9 mouse cellular contexts compared by ENCODE assay signal in the genomic region with DNA sequence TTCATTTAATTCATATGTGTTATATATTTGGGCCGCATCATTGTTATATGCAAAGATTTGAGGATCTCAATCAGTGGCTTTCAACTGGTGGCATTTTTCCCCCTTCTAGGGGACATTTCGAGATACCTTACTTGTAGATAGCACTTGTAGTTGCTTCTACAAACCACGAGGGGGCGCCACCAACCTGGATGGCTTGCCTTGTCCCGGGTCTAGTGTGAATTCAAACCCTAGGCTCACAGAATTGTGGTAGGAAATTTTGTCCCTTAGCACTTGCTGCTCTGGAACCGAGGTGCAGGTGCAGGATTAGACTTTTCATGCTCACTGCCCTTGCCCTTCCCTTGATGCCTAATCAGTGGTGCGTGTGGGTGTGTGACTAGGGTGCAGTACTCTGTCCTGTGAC.
DNase-seq lines count a peak whose midpoint lies in the region; ATAC-seq and TF ChIP-seq lines count a peak whose summit lies in the region.
"Had no signal": no experiment of that assay in that cellular context is flagged by ENCODE, and none has a peak within 500 bp of the region (broad histone marks: within the 10 kb centered on the region; RNA-seq: fewer than 3 reads in every experiment).

No protein-coding gene starts in this region.

- TF ChIP-seq CTCF in G1E (IDR thresholded peaks at IDR 0.05; ENCODE audit: low read depth, low read length): peak; percentile 49
- peak; percentile 88 for TF ChIP-seq CTCF in cerebellum, adult 2 months (IDR thresholded peaks at IDR 0.05; ENCODE audit: borderline replicate concordance, insufficient read depth, low read depth, low read length)

- H3K4me1 ChIP-seq in hindbrain, embryonic 11.5 days (replicated peaks; ENCODE audit: control insufficient read depth, insufficient read depth, low read length): peaks cover 2% of the 10 kb centered on the region; the same call in 1 of the 2 replicates
- H3K4me1 ChIP-seq in hindbrain, embryonic 13.5 days (replicated peaks): peaks cover 21% of the 10 kb centered on the region
- H3K4me1 ChIP-seq in G1E (ENCODE audit: insufficient read depth, low read depth, low read length): no peaks in the 10 kb centered on the region
- H3K4me1 ChIP-seq in cerebellum, adult 2 months (ENCODE audit: control insufficient read depth, insufficient read depth, low read length): no peaks in the 10 kb centered on the region
- H3K4me1 ChIP-seq in limb, embryonic 10.5 days: peaks cover 13% of the 10 kb centered on the region
- H3K4me1 ChIP-seq: embryonic facial prominence, embryonic 15.5 days had no signal

- peak; percentile 87 for DNase-seq in hindbrain, embryonic 11.5 days (ENCODE audit: low spot score)
- DNase-seq in G1E (ENCODE audit: low spot score): no peak
- DNase-seq in cerebellum, adult 2 months: peak; percentile 73 to 82
- peak; percentile 69 for DNase-seq in gastrocnemius, postnatal 14 days
- DNase-seq in limb, embryonic 10.5 days (ENCODE audit: low spot score): peak; percentile 87
- DNase-seq in ovary, postnatal 36 days (ENCODE audit: low spot score): peak; percentile 60
- DNase-seq in thymus, postnatal 25 days: peak; percentile 87

- TF ChIP-seq POLR2A in cerebellum, adult 2 months (IDR thresholded peaks at IDR 0.05; ENCODE audit: borderline replicate concordance, insufficient read depth, low read length): no peak

- intact Hi-C loops in gastrocnemius, postnatal 14 days (cut with DNase I; ENCODE audit: low total_unique reads): loop anchor here (10.0 kb wide), 1 partner anchor 238 kb away; no protein-coding TSS in a partner anchor

- H3K9me3 ChIP-seq in hindbrain, embryonic 11.5 days (ENCODE audit: control insufficient read depth, low read length): no peaks in the 10 kb centered on the region
- no peaks in the 10 kb centered on the region for H3K9me3 ChIP-seq in hindbrain, embryonic 13.5 days
- no peaks in the 10 kb centered on the region for H3K9me3 ChIP-seq in G1E (replicated peaks)
- H3K9me3 ChIP-seq in limb, embryonic 10.5 days (replicated peaks): no peaks in the 10 kb centered on the region
- H3K9me3 ChIP-seq: embryonic facial prominence, embryonic 15.5 days had no signal

- H3K36me3 ChIP-seq in hindbrain, embryonic 11.5 days (ENCODE audit: control insufficient read depth, insufficient read depth, low read length): no peaks in the 10 kb centered on the region
- H3K36me3 ChIP-seq in hindbrain, embryonic 13.5 days: no peaks in the 10 kb centered on the region
- H3K36me3 ChIP-seq in G1E (replicated peaks): no peaks in the 10 kb centered on the region
- H3K36me3 ChIP-seq in limb, embryonic 10.5 days: no peaks in the 10 kb centered on the region
- H3K36me3 ChIP-seq: embryonic facial prominence, embryonic 15.5 days had no signal

- no peaks in the 10 kb centered on the region; the same call in 1 of the 2 replicates for H3K27me3 ChIP-seq in hindbrain, embryonic 11.5 days (ENCODE audit: control insufficient read depth, insufficient read depth, low read length)
- peaks cover 35% of the 10 kb centered on the region for H3K27me3 ChIP-seq in hindbrain, embryonic 13.5 days
- no peaks in the 10 kb centered on the region for H3K27me3 ChIP-seq in G1E (ENCODE audit: insufficient read depth, low read length)
- H3K27me3 ChIP-seq in cerebellum, adult 2 months (ENCODE audit: control insufficient read depth, insufficient read depth, low read length): no peaks in the 10 kb centered on the region
- H3K27me3 ChIP-seq in limb, embryonic 10.5 days (ENCODE audit: low read depth, poor library complexity, severe bottlenecking): peaks cover 56% of the 10 kb centered on the region

- H3K27ac ChIP-seq in hindbrain, embryonic 11.5 days (ENCODE audit: low read depth, low read length): no peak overlapping the region
- H3K27ac ChIP-seq in hindbrain, embryonic 13.5 days: no peak overlapping the region
- no peak overlapping the region for H3K27ac ChIP-seq in cerebellum, adult 2 months (ENCODE audit: insufficient read depth, low read length)
- H3K27ac ChIP-seq in limb, embryonic 10.5 days: no peak overlapping the region
- H3K27ac ChIP-seq: embryonic facial prominence, embryonic 15.5 days had no signal

- ATAC-seq in hindbrain, embryonic 11.5 days (ENCODE audit: low FRiP score): no peak
- no peak for ATAC-seq in hindbrain, embryonic 13.5 days (ENCODE audit: low FRiP score)
- ATAC-seq in G1E (ENCODE audit: extremely low read depth, insufficient number of reproducible peaks, low FRiP score, poor library complexity, severe bottlenecking): no peak

- H3K9ac ChIP-seq in hindbrain, embryonic 11.5 days (ENCODE audit: low read depth, low read length): no peak overlapping the region
- H3K9ac ChIP-seq in hindbrain, embryonic 13.5 days: no peak overlapping the region
- H3K9ac ChIP-seq: embryonic facial prominence, embryonic 15.5 days had no signal

- no peak overlapping the region for H3K4me3 ChIP-seq in hindbrain, embryonic 11.5 days (ENCODE audit: low read depth, low read length)
- no peak overlapping the region for H3K4me3 ChIP-seq in hindbrain, embryonic 13.5 days
- no peak overlapping the region for H3K4me3 ChIP-seq in G1E (ENCODE audit: low read depth, low read length)
- no peak overlapping the region for H3K4me3 ChIP-seq in cerebellum, adult 2 months (replicated peaks; ENCODE audit: insufficient read depth, low read depth, low read length)
- H3K4me3 ChIP-seq in limb, embryonic 10.5 days: no peak overlapping the region
- H3K4me3 ChIP-seq: embryonic facial prominence, embryonic 15.5 days had no signal

- no peak overlapping the region for H3K4me2 ChIP-seq in hindbrain, embryonic 11.5 days (replicated peaks; ENCODE audit: low read depth, low read length)
- no peak overlapping the region for H3K4me2 ChIP-seq in hindbrain, embryonic 13.5 days
- H3K4me2 ChIP-seq: embryonic facial prominence, embryonic 15.5 days had no signal

- WGBS in hindbrain, embryonic 11.5 days: 25% methylated on average over 7 of the region's 7 CpGs
- 19% methylated on average over 7 of the region's 7 CpGs for WGBS in hindbrain, embryonic 13.5 days
- WGBS in cerebellum, adult 2 months: 17% methylated on average over 7 of the region's 7 CpGs
- WGBS in limb, embryonic 10.5 days: 25% methylated on average over 7 of the region's 7 CpGs
